Mouse (Mus musculus) stomach, postnatal 0 days (tissue): Measurements from ENCODE around the gene Wdr31.

Source experiments
- CTCF ChIP-seq: IDR thresholded peaks from 2 replicates; pipeline ENCODE4 v1.5.1; 2016; ENCODE audit warnings: antibody characterized with exemption, low read depth, mild to moderate bottlenecking, moderate library complexity
- EP300 ChIP-seq: optimal IDR thresholded peaks from 2 replicates; pipeline ENCODE3; 2016; ENCODE audit warnings: antibody characterized with exemption

DNA sequence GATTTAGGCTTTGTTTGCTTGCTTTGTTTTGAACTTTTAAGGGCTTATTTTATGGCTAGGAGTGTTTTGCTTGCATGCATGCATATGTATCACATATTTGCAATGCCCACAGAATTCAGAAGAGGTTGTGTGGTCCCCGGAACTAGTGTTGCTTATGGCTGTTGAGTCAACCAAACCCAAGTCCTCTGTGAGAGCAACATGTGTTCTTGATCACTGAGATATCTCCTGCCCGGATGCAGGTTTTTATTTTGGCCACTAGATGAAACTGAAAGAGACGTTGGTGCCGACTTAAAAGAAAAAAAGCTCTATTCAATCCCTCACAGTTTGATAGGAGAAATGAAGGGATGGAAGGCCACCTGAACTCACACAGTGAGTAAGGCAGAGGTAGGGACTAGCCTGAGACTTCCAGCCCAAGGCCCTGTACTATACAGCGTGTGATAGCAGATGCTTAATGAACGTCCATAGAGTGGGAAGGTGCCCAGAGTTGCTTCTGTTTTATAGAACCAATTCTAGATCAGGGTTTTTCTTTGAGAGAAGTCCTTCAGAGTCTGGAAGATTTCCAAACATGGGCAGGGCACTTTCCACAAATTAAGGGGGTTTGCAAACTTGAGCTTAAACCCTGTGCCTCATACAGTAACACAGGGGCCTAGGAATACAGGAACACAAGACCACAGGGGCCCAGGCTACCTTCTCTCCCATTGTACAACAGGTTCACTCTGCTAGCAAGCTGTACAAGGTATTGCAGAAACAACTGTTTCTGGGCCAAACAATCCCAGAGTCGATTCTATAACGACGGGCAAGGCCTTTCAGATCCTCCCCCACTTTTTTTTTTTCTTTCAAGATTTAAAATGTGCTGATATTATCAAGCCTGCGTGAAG lies 47.1 kb upstream of the Wdr31 start:
- TF ChIP-seq CTCF (no peak), EP300 (no peak)
